Mouse (Mus musculus) adrenal gland, postnatal 10 days (tissue): Measurements from ENCODE around the gene Apoc4. TPM values are rescaled to one million over a fixed set of nuclear protein-coding genes. Genes with fewer than 3 reads are reported as not detected.
"Not testable (repeated sequence)": the region's sequence is repeated elsewhere in the genome, so short reads cannot be mapped to it uniquely, and the experiment has no call there.

ENCODE experiments used
- DNase-seq: peaks from one replicate; pipeline ENCODE4 v3.0.0; 2021; ENCODE audit warnings: mixed read lengths
- total RNA-seq, 2 experiments: library from RNA; stranded (reverse); gene quantifications; 2 replicates each; pipeline ENCODE4 v1.2.3; 2021

The Apoc4 gene
- total RNA-seq, 2 experiments from 2014 or later = 211 to 416 TPM

DNA sequence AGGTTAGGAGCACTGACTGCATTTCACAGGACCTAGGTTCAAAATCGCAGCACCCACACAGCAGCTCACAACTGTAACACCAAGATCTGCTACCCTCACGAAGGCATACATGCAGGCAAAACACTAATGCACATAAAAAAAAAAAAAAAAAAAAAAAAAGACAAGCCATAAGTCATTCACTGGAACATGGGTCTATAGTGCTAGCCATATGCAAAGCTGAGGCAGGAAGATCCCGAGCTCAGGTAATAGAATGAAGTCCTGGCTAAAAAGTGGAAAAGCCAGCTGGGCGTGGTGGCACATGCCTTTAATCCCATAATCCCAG lies 18.5 kb upstream of the Apoc4 start:
- no peak for DNase-seq

GRCm38 (mm10) chr7:19698907-19699826 lies 17.9 kb upstream of the Apoc4 start, which contains the start of gene Apoe:
Gene Apoe (minus strand): TSS chr7:19699188.
- DNase-seq = peak; percentile 77

GRCm38 (mm10) chr7:19697949-19698906 lies 16.9 kb upstream of the Apoc4 start:
- peak; percentile 40 for DNase-seq

- peak; percentile 12 for DNase-seq
Measured at GRCm38 (mm10) chr7:19696336-19696873, 15.1 kb upstream of the Apoc4 start.

DNA sequence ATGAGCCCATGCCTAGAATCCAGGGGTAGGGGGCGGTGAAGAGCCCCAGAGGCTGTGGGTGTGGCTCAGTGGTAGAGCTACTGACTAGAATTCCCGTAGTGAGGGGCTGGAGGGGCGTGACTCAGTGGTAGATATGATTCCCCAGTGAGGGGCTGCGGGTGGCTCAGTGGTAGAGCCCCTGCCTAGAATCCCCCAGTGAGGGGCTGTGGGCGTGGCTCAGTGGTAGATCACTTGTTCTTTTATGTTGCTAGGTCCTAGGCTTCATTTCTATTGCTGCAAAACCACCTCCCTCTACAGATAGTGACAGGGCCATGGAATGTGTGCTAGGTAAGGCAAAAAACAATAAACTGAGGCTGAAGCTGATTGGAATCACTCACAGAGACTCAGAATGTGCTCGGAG lies 14.6 kb upstream of the Apoc4 start:
- DNase-seq = no peak

GRCm38 (mm10) chr7:19695213-19695594 lies 13.9 kb upstream of the Apoc4 start:
- DNase-seq = no peak

GRCm38 (mm10) chr7:19694336-19695212 lies 13.3 kb upstream of the Apoc4 start:
- peak; percentile 34 for DNase-seq

DNA sequence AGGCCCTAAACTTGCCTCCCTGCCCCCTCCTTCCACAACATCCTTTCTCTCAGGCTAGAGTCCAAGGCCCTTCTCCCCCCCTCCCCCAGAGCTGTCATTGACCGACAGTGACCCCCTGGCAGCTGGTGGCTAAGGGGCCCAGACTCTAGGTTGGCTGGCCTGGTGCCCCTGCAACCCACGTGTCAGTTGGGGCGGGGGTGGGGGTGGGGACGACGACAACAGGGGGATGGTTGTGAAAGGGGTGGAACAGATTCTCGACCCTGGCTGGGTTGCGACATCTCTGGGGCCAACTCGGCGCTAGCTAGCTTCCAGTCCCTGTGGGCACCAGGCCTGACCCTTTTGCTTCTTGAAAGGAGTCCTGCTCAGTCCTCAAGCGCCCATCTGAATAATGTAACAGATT lies 12.1 kb upstream of the Apoc4 start:
- DNase-seq = peak; percentile 78

- peak; percentile 77 for DNase-seq
Measured at GRCm38 (mm10) chr7:19691873-19692865, 10.9 kb upstream of the Apoc4 start, which contains the start of gene Apoc1. Gene Apoc1 (minus strand): TSS chr7:19692660.

DNA sequence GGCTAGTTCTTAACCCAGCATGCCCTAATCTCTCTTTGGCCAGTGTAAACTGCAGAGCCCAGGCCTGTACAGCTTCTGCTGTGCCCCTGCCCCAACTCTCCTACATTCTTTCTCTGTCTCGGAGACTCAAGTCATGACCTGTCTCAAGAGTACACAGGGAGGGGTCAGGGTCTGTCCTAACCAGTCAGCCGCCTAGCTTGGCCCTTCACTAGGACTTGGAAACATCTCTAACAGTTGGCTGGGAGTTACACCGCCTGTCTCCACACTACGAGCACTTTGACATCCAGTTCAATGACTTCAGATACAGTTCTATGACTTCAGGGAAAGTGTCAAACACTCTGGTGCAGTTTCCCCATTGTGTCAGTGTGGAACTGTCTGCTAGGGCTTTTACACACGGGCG lies 10.2 kb upstream of the Apoc4 start:
- no peak for DNase-seq

DNA sequence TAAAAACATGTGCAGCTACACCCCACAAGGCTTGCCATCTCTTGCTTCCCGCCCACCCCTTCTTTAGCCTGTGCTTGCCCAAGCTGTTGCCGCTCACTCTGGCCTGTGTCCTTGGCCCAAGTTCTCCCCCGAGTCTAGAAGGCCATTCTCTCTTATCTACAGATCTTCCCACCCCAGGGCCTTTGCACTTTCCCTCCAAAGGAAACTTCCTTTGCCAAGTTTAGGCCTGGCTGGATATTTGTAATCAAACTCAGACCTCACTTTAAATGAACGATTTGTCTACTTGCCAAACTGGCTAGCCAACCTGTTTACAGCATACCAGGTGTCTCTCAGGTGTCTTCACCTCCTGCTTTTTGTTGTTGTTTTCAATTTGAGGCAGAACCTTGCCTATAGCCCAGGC lies 9.6 kb upstream of the Apoc4 start:
- peak; percentile 16 for DNase-seq

GRCm38 (mm10) chr7:19688611-19689010 lies 7.3 kb upstream of the Apoc4 start:
- DNase-seq = no peak

DNA sequence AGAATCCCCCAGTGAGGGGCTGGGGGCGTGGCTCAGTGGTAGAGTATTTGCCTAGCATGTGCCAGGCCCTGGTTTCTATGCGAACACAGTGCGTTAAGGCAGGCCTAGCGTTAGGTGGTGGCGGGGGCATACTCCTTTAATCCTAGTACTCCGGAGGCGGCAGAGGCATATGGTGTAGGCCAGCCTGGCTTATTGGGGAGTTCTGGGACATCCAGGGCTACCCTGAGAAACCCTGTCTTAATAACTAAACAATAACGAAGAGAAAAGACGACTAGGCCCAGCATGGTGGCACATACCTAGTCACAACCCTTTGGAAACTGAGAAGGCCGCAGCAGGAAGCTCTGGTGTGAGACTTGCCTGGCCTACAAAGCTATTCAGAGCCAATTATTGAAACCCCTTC lies 6.8 kb upstream of the Apoc4 start:
- DNase-seq = no peak

- DNase-seq = not testable (repeated sequence)
Measured at GRCm38 (mm10) chr7:19686927-19687583, 5.8 kb upstream of the Apoc4 start.

- DNase-seq = no peak
Measured at GRCm38 (mm10) chr7:19686521-19686920, 5.2 kb upstream of the Apoc4 start.

DNA sequence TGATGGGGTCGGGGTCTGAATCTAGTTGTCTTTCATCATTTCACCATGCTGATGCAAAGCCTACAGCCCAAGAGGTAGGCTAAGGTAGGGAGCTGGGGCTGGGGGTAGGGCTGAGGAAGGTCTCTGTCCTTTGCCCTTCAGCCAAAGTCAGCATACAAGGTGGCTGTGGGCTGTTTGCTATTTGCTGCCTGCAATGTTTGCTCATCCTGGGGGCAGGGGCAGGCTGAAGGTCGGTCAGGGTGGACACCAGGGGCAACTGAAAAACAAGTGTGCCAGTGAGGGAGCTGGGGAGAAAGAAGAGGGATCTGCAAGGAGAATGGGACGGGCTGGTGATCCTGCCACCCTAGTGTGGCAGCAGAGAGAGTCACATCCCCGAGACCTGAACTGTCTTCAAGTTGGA lies 4.1 kb upstream of the Apoc4 start:
- DNase-seq = peak; percentile 25

- DNase-seq = no peak
Measured at GRCm38 (mm10) chr7:19683771-19684201, 2.5 kb upstream of the Apoc4 start.

DNA sequence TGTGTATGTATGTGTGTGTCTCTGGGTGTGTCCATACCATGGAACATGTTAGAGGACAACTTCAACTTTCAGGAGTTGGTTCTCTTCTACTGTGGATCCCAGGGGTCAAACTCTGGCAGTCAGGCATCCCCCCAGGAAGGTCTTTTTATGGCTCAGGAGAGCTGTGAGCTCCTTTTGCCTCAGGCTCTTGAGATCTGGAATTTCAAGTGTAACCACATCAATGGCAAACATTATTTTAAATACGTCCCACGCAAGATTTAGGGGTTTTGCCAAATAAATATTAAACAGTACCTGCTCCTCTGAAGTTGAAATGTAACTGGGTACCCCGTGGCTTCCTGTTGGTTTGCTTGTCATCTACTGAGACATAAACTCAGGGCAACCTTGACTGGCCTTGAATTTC lies 1.7 kb upstream of the Apoc4 start:
- DNase-seq = no peak

- no peak for DNase-seq
Measured at GRCm38 (mm10) chr7:19680702-19681101, 577 bp downstream of the Apoc4 start.

DNA sequence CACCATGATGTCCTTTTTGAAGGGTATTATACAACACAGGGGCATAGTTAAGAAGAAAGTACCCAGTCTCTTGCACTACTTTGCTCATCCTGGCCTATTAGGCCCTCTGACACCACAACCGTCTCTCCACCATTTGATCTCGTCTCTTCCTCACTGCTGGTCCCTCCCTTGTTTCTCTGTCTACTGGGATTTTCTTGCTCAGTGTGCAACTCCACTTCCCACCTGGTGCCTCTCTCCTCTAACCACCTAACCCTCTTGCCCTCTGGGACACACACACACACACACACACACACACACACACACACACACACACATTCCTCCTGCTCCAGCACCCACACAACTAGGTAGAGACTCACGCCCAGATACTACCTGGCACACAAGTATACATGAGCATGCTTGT lies 2.4 kb downstream of the Apoc4 start:
- DNase-seq = no peak
